Mouse (Mus musculus) erythroblast, embryonic 14.5 days (primary cell): ENCODE data around the gene Plekhh1.

Source experiments
- GATA1 ChIP-seq: IDR thresholded peaks from 2 replicates; pipeline ENCODE4 v1.6.1; 2012; ENCODE audit warnings: low read length, inconsistent platforms, mixed read lengths
- TAL1 ChIP-seq: IDR thresholded peaks from 3 replicates; pipeline ENCODE4 v1.6.1; 2012; ENCODE audit warnings: low read length, inconsistent platforms, mixed read lengths

GRCm38 (mm10) chr12:79041436-79041835 is 12.5 kb downstream of the Plekhh1 start:
- TF ChIP-seq GATA1 (no peak), TAL1 (no peak)
